Mouse (Mus musculus): ENCODE data around the gene Sec22c. TPM values are rescaled to one million over a fixed set of nuclear protein-coding genes. Genes with fewer than 3 reads are reported as not detected.

The Sec22c gene
- total and polyA plus RNA-seq, 3 experiments = 3.9 to 6.7 (median 5.0) TPM

DNA sequence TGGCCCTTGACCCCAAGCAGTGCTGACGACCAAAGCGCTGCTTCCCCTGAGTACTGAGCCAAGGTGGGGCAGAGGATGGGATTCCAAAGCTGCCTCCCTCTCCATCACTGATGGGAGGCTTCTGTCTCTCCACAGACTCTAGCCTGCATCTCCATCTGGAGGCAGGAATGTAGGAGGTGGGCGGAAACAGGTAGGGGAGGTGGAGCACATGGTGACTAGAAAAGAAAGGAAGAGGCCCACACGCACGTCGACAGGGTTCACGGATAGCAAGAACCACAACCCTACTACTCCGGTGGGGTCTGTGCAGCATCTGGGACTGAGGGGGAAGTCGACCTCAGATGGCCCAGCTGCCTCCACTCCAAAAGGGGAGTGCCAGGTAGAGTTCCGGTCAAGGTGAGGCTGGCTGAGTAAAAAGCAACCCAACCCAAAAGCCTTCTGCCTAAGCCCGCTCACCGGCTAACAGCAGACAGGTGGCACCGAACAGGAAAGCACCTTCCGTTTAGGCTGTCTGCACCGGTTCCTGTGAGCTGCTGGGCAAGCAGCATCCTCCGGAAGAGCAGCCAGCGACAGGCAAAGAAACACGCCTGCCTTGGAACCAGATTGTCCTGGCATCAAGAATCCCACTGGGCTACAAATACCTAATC, 23.1 kb downstream of the Sec22c start:
- no peak overlapping the region for H3K4me3 ChIP-seq

DNA sequence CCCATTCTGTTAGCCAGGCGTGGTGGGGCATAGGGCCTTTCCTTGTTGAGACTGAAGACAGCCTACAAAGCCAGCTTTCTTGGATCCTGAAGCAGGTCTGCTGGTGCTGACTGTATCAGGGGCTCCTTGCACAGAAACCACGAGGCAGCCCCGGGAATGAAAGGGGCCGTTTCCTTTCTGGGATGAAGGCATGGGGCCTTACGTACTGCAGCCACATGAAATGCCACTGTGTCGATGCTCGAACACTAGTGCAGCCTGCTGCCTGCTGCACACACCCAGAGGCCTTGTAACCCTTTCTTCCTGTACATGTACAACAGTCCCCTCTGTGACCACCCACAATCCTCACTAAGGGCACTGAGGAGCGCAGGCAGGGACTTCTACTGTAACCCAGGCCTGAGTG, 24.1 kb downstream of the Sec22c start:
- no peak for DNase-seq
- intact Hi-C loops (cut with DNase I) = no loop called here
- Histone ChIP-seq H3K27me3 (ENCODE audit: control insufficient read depth, insufficient read depth, low read length) (no peaks in the 10 kb centered on the region), H3K4me3 (no peak overlapping the region), H3K79me2 (replicated peaks; ENCODE audit: control insufficient read depth, insufficient read depth, low read length) (no peaks in the 10 kb centered on the region), H3K36me3 (ENCODE audit: control insufficient read depth, insufficient read depth, low read length) (no peaks in the 10 kb centered on the region), H3K9ac (ENCODE audit: low read depth, low read length) (no peak overlapping the region), H3K4me1 (ENCODE audit: control insufficient read depth, insufficient read depth, low read length) (no peaks in the 10 kb centered on the region; the same call in 1 of the 2 replicates), H3K27ac (no peak overlapping the region)
- TF ChIP-seq CTCF (IDR thresholded peaks at IDR 0.05) (no peak), EP300 (IDR thresholded peaks at IDR 0.05; ENCODE audit: insufficient read depth, low read depth, low read length) (no peak), POLR2A (IDR thresholded peaks at IDR 0.05; ENCODE audit: insufficient read depth, low read depth, low read length) (no peak)
- 74% methylated on average over 8 of the region's 8 CpGs for WGBS

More for the DNA sequence above, 23.1 kb downstream of the Sec22c start:
- no peaks in the 10 kb centered on the region for H3K79me2 ChIP-seq (replicated peaks; ENCODE audit: control insufficient read depth, insufficient read depth, low read length)
- no peak overlapping the region for H3K27ac ChIP-seq
- H3K36me3 ChIP-seq (ENCODE audit: control insufficient read depth, insufficient read depth, low read length) = no peaks in the 10 kb centered on the region
- H3K9ac ChIP-seq (ENCODE audit: low read depth, low read length) = no peak overlapping the region
- no peaks in the 10 kb centered on the region for H3K4me1 ChIP-seq (ENCODE audit: control insufficient read depth, insufficient read depth, low read length)
- no peak for DNase-seq
- no peak for TF ChIP-seq POLR2A (IDR thresholded peaks at IDR 0.05; ENCODE audit: insufficient read depth, low read depth, low read length)
- no peak for TF ChIP-seq CTCF (IDR thresholded peaks at IDR 0.05)
- TF ChIP-seq EP300 (IDR thresholded peaks at IDR 0.05; ENCODE audit: insufficient read depth, low read depth, low read length) = no peak
- no peaks in the 10 kb centered on the region for H3K27me3 ChIP-seq (ENCODE audit: control insufficient read depth, insufficient read depth, low read length)
- WGBS = 78% methylated on average over 18 of the region's 18 CpGs
- intact Hi-C loops (cut with DNase I) = no loop called here

DNA sequence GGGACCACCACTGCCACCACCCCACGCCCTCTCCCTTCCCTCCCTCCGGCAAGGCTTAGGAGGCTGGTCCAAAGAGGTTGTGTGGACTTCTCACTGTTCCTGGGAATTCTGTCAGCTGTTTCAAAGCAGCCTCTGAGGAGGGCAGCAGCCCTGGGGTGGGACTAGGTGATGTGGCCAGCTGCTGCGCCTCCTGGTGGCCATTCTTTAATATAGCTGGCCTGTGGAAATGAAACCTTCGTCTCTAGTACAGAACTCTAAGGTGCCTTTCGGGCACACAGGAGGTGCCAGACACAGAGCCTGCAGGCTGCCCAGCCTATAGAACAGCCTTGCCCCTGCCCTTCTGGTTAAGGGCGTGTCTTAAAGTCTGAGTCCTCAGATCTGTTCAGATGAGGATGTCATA, 25.7 kb downstream of the Sec22c start:
- intact Hi-C loops (cut with DNase I) = loop anchor here (2.0 kb wide), 1 partner anchor 37 kb away; the partner anchor contains the start of genes Lyzl4 and Vipr1

DNA sequence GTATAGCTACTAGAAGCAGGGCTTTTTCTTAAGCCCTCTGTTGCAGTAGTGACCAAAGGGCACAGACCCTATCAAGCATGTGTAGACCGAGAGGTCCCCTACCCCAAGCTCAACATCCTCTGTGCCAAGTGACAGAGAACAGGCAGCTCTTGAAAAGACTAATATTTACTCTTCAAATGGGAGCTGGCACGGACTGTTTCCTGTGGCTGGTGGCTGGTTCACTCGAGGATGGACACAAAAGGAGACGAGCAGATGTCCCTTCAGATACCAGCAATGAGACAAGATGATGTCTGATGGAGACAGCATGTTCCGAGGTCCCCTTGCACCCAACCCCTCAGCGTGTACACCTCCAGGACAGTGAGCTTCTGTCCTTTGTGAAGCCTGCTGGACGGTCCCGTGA, 27.8 kb downstream of the Sec22c start:
- peaks cover 2% of the 10 kb centered on the region for H3K4me1 ChIP-seq (ENCODE audit: control insufficient read depth, insufficient read depth, low read length)
- no peak overlapping the region for H3K4me3 ChIP-seq
- no peaks in the 10 kb centered on the region for H3K79me2 ChIP-seq (replicated peaks; ENCODE audit: control insufficient read depth, insufficient read depth, low read length)
- no peak overlapping the region for H3K9ac ChIP-seq (ENCODE audit: low read depth, low read length)
- H3K27ac ChIP-seq = no peak overlapping the region
- no peak for DNase-seq
- intact Hi-C loops (cut with DNase I) = no loop called here
- no peaks in the 10 kb centered on the region for H3K36me3 ChIP-seq (ENCODE audit: control insufficient read depth, insufficient read depth, low read length)
- H3K27me3 ChIP-seq (ENCODE audit: control insufficient read depth, insufficient read depth, low read length) = no peaks in the 10 kb centered on the region
- 53% methylated on average over 8 of the region's 8 CpGs for WGBS
- no peak for TF ChIP-seq CTCF (IDR thresholded peaks at IDR 0.05)
- no peak for TF ChIP-seq POLR2A (IDR thresholded peaks at IDR 0.05; ENCODE audit: insufficient read depth, low read depth, low read length)
- TF ChIP-seq EP300 (IDR thresholded peaks at IDR 0.05; ENCODE audit: insufficient read depth, low read depth, low read length) = no peak

More for the DNA sequence above, 25.7 kb downstream of the Sec22c start:
- WGBS = 24% methylated on average over 6 of the region's 6 CpGs
- DNase-seq = peak; percentile 57 to 60
- TF ChIP-seq POLR2A (IDR thresholded peaks at IDR 0.05; ENCODE audit: insufficient read depth, low read depth, low read length) (no peak), CTCF (IDR thresholded peaks at IDR 0.05) (peak; percentile 86), EP300 (IDR thresholded peaks at IDR 0.05; ENCODE audit: insufficient read depth, low read depth, low read length) (0 out of 2 replicates have a peak, but pooled peaks have one; percentile 38)
- H3K36me3 ChIP-seq (ENCODE audit: control insufficient read depth, insufficient read depth, low read length) = no peaks in the 10 kb centered on the region
- H3K9ac ChIP-seq (ENCODE audit: low read depth, low read length) = no peak overlapping the region
- H3K4me3 ChIP-seq = no peak overlapping the region
- no peaks in the 10 kb centered on the region for H3K79me2 ChIP-seq (replicated peaks; ENCODE audit: control insufficient read depth, insufficient read depth, low read length)
- H3K4me1 ChIP-seq (ENCODE audit: control insufficient read depth, insufficient read depth, low read length) = no peaks in the 10 kb centered on the region; the same call in 1 of the 2 replicates
- H3K27me3 ChIP-seq (ENCODE audit: control insufficient read depth, insufficient read depth, low read length) = no peaks in the 10 kb centered on the region
- H3K27ac ChIP-seq = no peak overlapping the region

DNA sequence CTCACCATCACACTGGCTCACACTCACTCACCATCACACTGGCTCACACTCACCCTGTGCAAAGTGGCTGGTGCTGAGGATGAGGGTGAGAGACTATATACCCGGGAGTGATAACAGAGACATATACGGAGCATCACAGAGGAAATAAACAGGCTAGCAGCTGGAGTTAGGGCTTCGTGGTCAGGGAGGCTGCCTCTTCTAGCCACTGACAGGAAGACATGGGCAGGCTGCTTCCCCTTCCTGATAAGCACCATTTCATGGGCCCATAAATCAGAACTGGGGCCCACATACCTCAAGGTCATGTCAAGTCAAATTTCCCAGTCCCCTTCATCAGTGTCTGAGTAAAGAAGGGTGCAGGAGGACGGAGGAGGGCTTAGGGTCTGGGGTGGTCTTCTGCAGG, 28.2 kb downstream of the Sec22c start:
- intact Hi-C loops (cut with DNase I) = no loop called here
- WGBS = 39% methylated on average over 4 of the region's 4 CpGs
- Histone ChIP-seq H3K27me3 (ENCODE audit: control insufficient read depth, insufficient read depth, low read length) (no peaks in the 10 kb centered on the region), H3K27ac (no peak overlapping the region), H3K9ac (ENCODE audit: low read depth, low read length) (no peak overlapping the region), H3K4me3 (no peak overlapping the region), H3K4me1 (ENCODE audit: control insufficient read depth, insufficient read depth, low read length) (peaks cover 4% of the 10 kb centered on the region), H3K79me2 (replicated peaks; ENCODE audit: control insufficient read depth, insufficient read depth, low read length) (no peaks in the 10 kb centered on the region), H3K36me3 (ENCODE audit: control insufficient read depth, insufficient read depth, low read length) (no peaks in the 10 kb centered on the region)
- TF ChIP-seq CTCF (IDR thresholded peaks at IDR 0.05) (no peak), EP300 (IDR thresholded peaks at IDR 0.05; ENCODE audit: insufficient read depth, low read depth, low read length) (no peak), POLR2A (IDR thresholded peaks at IDR 0.05; ENCODE audit: insufficient read depth, low read depth, low read length) (no peak)
- DNase-seq = no peak

DNA sequence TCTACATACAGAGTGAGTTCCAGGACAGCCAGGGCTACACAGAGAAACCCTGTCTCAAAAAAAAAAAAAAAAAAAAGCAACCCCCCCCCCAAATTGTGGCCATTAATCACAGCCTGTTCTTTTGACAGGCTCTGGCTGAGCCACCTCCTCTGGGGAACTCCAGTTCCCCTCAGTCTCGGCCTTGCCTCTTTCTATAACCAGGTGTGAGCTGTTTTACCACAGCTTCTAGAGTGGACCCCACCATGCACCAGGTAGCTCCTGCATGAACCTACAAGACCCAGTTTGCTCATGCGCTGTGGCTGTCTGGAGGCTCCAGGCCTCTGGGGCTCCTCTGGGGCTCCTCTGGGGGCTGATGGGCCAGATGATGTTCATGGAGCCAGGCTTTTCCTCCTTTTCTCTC, 29.7 kb downstream of the Sec22c start:
- Histone ChIP-seq H3K79me2 (replicated peaks; ENCODE audit: control insufficient read depth, insufficient read depth, low read length) (no peaks in the 10 kb centered on the region), H3K4me1 (ENCODE audit: control insufficient read depth, insufficient read depth, low read length) (peaks cover 10% of the 10 kb centered on the region), H3K36me3 (ENCODE audit: control insufficient read depth, insufficient read depth, low read length) (no peaks in the 10 kb centered on the region), H3K9ac (ENCODE audit: low read depth, low read length) (no peak overlapping the region), H3K27ac (no peak overlapping the region), H3K4me3 (no peak overlapping the region), H3K27me3 (ENCODE audit: control insufficient read depth, insufficient read depth, low read length) (no peaks in the 10 kb centered on the region)
- intact Hi-C loops (cut with DNase I) = no loop called here
- 88% methylated on average over 2 of the region's 2 CpGs for WGBS
- no peak for DNase-seq
- TF ChIP-seq POLR2A (IDR thresholded peaks at IDR 0.05; ENCODE audit: insufficient read depth, low read depth, low read length) (no peak), CTCF (IDR thresholded peaks at IDR 0.05) (no peak), EP300 (IDR thresholded peaks at IDR 0.05; ENCODE audit: insufficient read depth, low read depth, low read length) (no peak)
